Mouse (Mus musculus) CH12.LX (cell line): ENCODE measurements around the gene 9330182L06Rik. TPM values are rescaled to one million over a fixed set of nuclear protein-coding genes. Genes with fewer than 3 reads are reported as not detected.

Experiments used
- DNase-seq: peaks from one replicate; pipeline ENCODE4 v3.0.0-alpha.2; 2013; ENCODE audit errors: extremely low read depth
- H3K27ac ChIP-seq: 2 replicates; pipeline ENCODE4 v1.5.1; 2012; ENCODE audit warnings: low read depth, mild to moderate bottlenecking, control low read depth, moderate library complexity; ENCODE audit not compliant: insufficient read depth
- H3K27me3 ChIP-seq: replicated peaks from 2 replicates; pipeline ENCODE3; 2012; ENCODE audit warnings: inconsistent platforms
- H3K36me3 ChIP-seq, 2 experiments: replicated peaks in 1 of 2; 2 replicates each; pipeline versions ENCODE3 to v1.6.1; 2012; ENCODE audit warnings: inconsistent platforms in 1 of 2, low read length in 1 of 2, mild to moderate bottlenecking in 1 of 2, mixed read lengths in 1 of 2, moderate library complexity in 1 of 2; ENCODE audit not compliant: control insufficient read depth in 1 of 2, insufficient read depth in 1 of 2
- H3K4me1 ChIP-seq, 2 experiments: 2 replicates each; pipeline ENCODE4 v1.6.1; 2012; ENCODE audit warnings: inconsistent platforms in 1 of 2, moderate library complexity in 1 of 2; ENCODE audit not compliant: insufficient read depth in 2 of 2, control insufficient read depth in 1 of 2
- H3K4me2 ChIP-seq: 2 replicates; pipeline ENCODE4 v1.6.1; 2012; ENCODE audit warnings: low read depth, mild to moderate bottlenecking, control low read depth; ENCODE audit not compliant: poor library complexity, insufficient read depth, severe bottlenecking
- H3K4me3 ChIP-seq, 3 experiments: fragments of 150-350 bp in 1 of 3; sonication (generic) in 1 of 3; replicated peaks in 1 of 3; 2 replicates each; pipeline versions ENCODE3 to v1.5.1; 2011 to 2012; ENCODE audit warnings: low read depth in 2 of 3, low read length in 2 of 3, mild to moderate bottlenecking in 2 of 3, moderate library complexity in 2 of 3, control low read depth in 1 of 3, improper control_type of control experiment in 1 of 3, inconsistent platforms in 1 of 3, mixed read lengths in 1 of 3; ENCODE audit not compliant: poor library complexity in 1 of 3
- H3K79me2 ChIP-seq: replicated peaks from 2 replicates; pipeline ENCODE4 v1.6.1; 2012; ENCODE audit warnings: mild to moderate bottlenecking, moderate library complexity; ENCODE audit not compliant: control insufficient read depth, poor library complexity, insufficient read depth, severe bottlenecking; ENCODE audit errors: extremely low read depth
- H3K9ac ChIP-seq: 2 replicates; pipeline ENCODE4 v1.6.1; 2012; ENCODE audit warnings: low read depth, mild to moderate bottlenecking, control low read depth, moderate library complexity; ENCODE audit not compliant: insufficient read depth
- H3K9me3 ChIP-seq: replicated peaks from 2 replicates; pipeline ENCODE3; 2012; ENCODE audit warnings: low read length, inconsistent platforms, mixed read lengths
- BHLHE40 ChIP-seq: IDR thresholded peaks from 2 replicates; pipeline ENCODE4 v1.6.1; 2011; ENCODE audit warnings: mild to moderate bottlenecking, low read depth, low read length, improper control_type of control experiment
- CHD2 ChIP-seq: IDR thresholded peaks from 2 replicates; pipeline ENCODE4 v1.6.1; 2011; ENCODE audit warnings: low read length, improper control_type of control experiment
- CTCF ChIP-seq, 2 experiments: IDR thresholded peaks in 1 of 2; conservative IDR thresholded peaks in 1 of 2; 2 replicates each; pipeline ENCODE4 v1.5.1; 2011 to 2012; ENCODE audit warnings: low read depth in 2 of 2, low read length in 2 of 2, improper control_type of control experiment in 1 of 2, inconsistent platforms in 1 of 2, mild to moderate bottlenecking in 1 of 2, moderate library complexity in 1 of 2
- E2F4 ChIP-seq: IDR thresholded peaks from 2 replicates; pipeline ENCODE4 v1.6.1; 2011; ENCODE audit warnings: low read depth, low read length, improper control_type of control experiment; ENCODE audit not compliant: insufficient replicate concordance
- EP300 ChIP-seq: IDR thresholded peaks from 2 replicates; pipeline ENCODE4 v1.6.1; 2011; ENCODE audit warnings: low read length, improper control_type of control experiment
- GABPA ChIP-seq: IDR thresholded peaks from 2 replicates; pipeline ENCODE4 v1.6.1; 2012; ENCODE audit warnings: low read depth, low read length, improper control_type of control experiment, inconsistent platforms; ENCODE audit not compliant: insufficient replicate concordance
- HCFC1 ChIP-seq: IDR thresholded peaks from 2 replicates; pipeline ENCODE4 v1.6.1; 2012; ENCODE audit warnings: low read depth, mild to moderate bottlenecking, inconsistent platforms, low read length, improper control_type of control experiment
- IRF4 ChIP-seq: IDR thresholded peaks from 2 replicates; pipeline ENCODE4 v1.6.1; 2014; ENCODE audit warnings: low read depth, mild to moderate bottlenecking, inconsistent platforms, low read length, improper control_type of control experiment
- JUND ChIP-seq: conservative IDR thresholded peaks from 2 replicates; pipeline ENCODE4 v1.6.1; 2011; ENCODE audit warnings: low read depth, low read length, improper control_type of control experiment
- KAT2A ChIP-seq: IDR thresholded peaks from 2 replicates; pipeline ENCODE4 v1.6.1; 2012; ENCODE audit warnings: low read length, improper control_type of control experiment, inconsistent platforms; ENCODE audit not compliant: insufficient replicate concordance
- MAZ ChIP-seq: IDR thresholded peaks from 2 replicates; pipeline ENCODE4 v1.6.1; 2012; ENCODE audit warnings: low read depth, mild to moderate bottlenecking, inconsistent platforms, low read length, improper control_type of control experiment, moderate library complexity
- MEF2A ChIP-seq: IDR thresholded peaks from 2 replicates; pipeline ENCODE4 v1.6.1; 2014; ENCODE audit warnings: low read depth, mild to moderate bottlenecking, inconsistent platforms, low read length, improper control_type of control experiment, borderline replicate concordance
- MXI1 ChIP-seq: IDR thresholded peaks from 2 replicates; pipeline ENCODE4 v1.6.1; 2011; ENCODE audit warnings: mild to moderate bottlenecking, low read depth, low read length, improper control_type of control experiment
- NRF1 ChIP-seq: IDR thresholded peaks from 2 replicates; pipeline ENCODE4 v1.6.1; 2014; ENCODE audit warnings: low read depth, mild to moderate bottlenecking, inconsistent platforms, low read length, improper control_type of control experiment, moderate library complexity
- PAX5 ChIP-seq: IDR thresholded peaks from 2 replicates; pipeline ENCODE4 v1.6.1; 2012; ENCODE audit warnings: low read length, inconsistent platforms, mixed read lengths
- POLR2A ChIP-seq: IDR thresholded peaks from 2 replicates; pipeline ENCODE4 v1.6.1; 2011; ENCODE audit warnings: low read depth, mild to moderate bottlenecking, improper control_type of control experiment, low read length
- POLR2AphosphoS2 ChIP-seq: IDR thresholded peaks from 2 replicates; pipeline ENCODE4 v1.6.1; 2011; ENCODE audit warnings: low read depth, low read length, improper control_type of control experiment
- RAD21 ChIP-seq: IDR thresholded peaks from 2 replicates; pipeline ENCODE4 v1.6.1; 2011; ENCODE audit warnings: low read depth, mild to moderate bottlenecking, low read length, improper control_type of control experiment, moderate library complexity
- RCOR1 ChIP-seq: conservative IDR thresholded peaks from 2 replicates; pipeline ENCODE4 v1.6.1; 2012; ENCODE audit warnings: low read depth, mild to moderate bottlenecking, inconsistent platforms, low read length, improper control_type of control experiment
- SIN3A ChIP-seq: IDR thresholded peaks from 2 replicates; pipeline ENCODE4 v1.6.1; 2012; ENCODE audit warnings: low read length, improper control_type of control experiment, inconsistent platforms
- TBP ChIP-seq: conservative IDR thresholded peaks from 2 replicates; pipeline ENCODE4 v1.6.1; 2011; ENCODE audit warnings: low read depth, low read length, improper control_type of control experiment
- TCF12 ChIP-seq: IDR thresholded peaks from 2 replicates; pipeline ENCODE4 v1.6.1; 2014; ENCODE audit warnings: low read depth, mild to moderate bottlenecking, inconsistent platforms, low read length, improper control_type of control experiment
- UBTF ChIP-seq: IDR thresholded peaks from 2 replicates; pipeline ENCODE4 v1.6.1; 2012; ENCODE audit warnings: low read depth, mild to moderate bottlenecking, inconsistent platforms, low read length, improper control_type of control experiment, moderate library complexity
- USF2 ChIP-seq: conservative IDR thresholded peaks from 2 replicates; pipeline ENCODE4 v1.6.1; 2011; ENCODE audit warnings: low read depth, low read length, improper control_type of control experiment
- ZNF384 ChIP-seq: IDR thresholded peaks from 2 replicates; pipeline ENCODE4 v1.6.1; 2012; ENCODE audit warnings: low read depth, low read length, improper control_type of control experiment, inconsistent platforms
- dilution Hi-C: fragments of 300-500 bp; cut with MboI; formaldehyde crosslinking; loops from 2 replicates; pipeline ENCODE4 v1.14.3; 2020; ENCODE audit warnings: low sequenced_read_pairs; ENCODE audit not compliant: extremely low pct_unique_long_range_greater_than_20kb, extremely low pct_ligation_motif_present
- in situ Hi-C: fragments of 300-500 bp; cut with MboI; formaldehyde crosslinking; loops from 3 replicates; pipeline ENCODE4 v1.14.3; 2019; ENCODE audit warnings: low sequenced_read_pairs, low pct_ligation_motif_present, low pct_unique_long_range_greater_than_20kb, mixed read lengths
- polyA plus RNA-seq: library from polyadenylated mRNA; unstranded; fragments of >175 nt; gene quantifications from 2 replicates; pipeline ENCODE4 v1.2.1, GENCODE M21; 2012; ENCODE audit warnings: low read depth; ENCODE audit not compliant: insufficient read length
- total RNA-seq, 2 experiments: library from RNA; depleted of rRNA; stranded (reverse); fragments of 300-350 nt in 1 of 2; fragments of >200 nt in 1 of 2; gene quantifications; 2 replicates each; pipeline ENCODE4 v1.2.3; 2012 to 2014

Gene 9330182L06Rik
- total and polyA plus RNA-seq, 3 experiments, result not detected

GRCm38 (mm10) chr5:9345038-9345617, 79.2 kb downstream of the 9330182L06Rik start:
- in situ Hi-C loops, result no loop called here
- no peaks in the 10 kb centered on the region for H3K79me2 ChIP-seq
- H3K4me1 ChIP-seq, result peaks cover 0 to 12% of the 10 kb centered on the region in 2 experiments; a peak in 2 of 4 replicates
- no peaks in the 10 kb centered on the region for H3K36me3 ChIP-seq
- H3K9me3 ChIP-seq, result no peaks in the 10 kb centered on the region
- H3K4me2 ChIP-seq, result no peak overlapping the region
- no peak overlapping the region for H3K4me3 ChIP-seq
- H3K9ac ChIP-seq, result no peak overlapping the region
- DNase-seq, result no peak
- TF ChIP-seq MAZ, result no peak
- TF ChIP-seq UBTF, result no peak
- TF ChIP-seq RCOR1, result no peak
- no peak for TF ChIP-seq MXI1
- TF ChIP-seq JUND, result no peak
- TF ChIP-seq NRF1, result no peak
- no peak for TF ChIP-seq BHLHE40
- TF ChIP-seq PAX5, result no peak
- TF ChIP-seq TBP, result no peak
- TF ChIP-seq KAT2A, result no peak
- TF ChIP-seq MEF2A, result no peak
- TF ChIP-seq ZNF384, result no peak
- TF ChIP-seq GABPA, result no peak
- TF ChIP-seq RAD21, result no peak
- TF ChIP-seq HCFC1, result no peak
- TF ChIP-seq CTCF (conservative IDR thresholded peaks at IDR 0.05 in 1 of 2, IDR thresholded peaks at IDR 0.05 in 1 of 2; ENCODE audit: low read depth in 2 of 2, low read length in 2 of 2), result no peak
- no peak overlapping the region for H3K27ac ChIP-seq
- H3K27me3 ChIP-seq, result no peaks in the 10 kb centered on the region
- dilution Hi-C loops, result no loop called here

- in situ Hi-C loops (no loop called here), dilution Hi-C loops (no loop called here)
- DNase-seq, result no peak
- H3K27ac ChIP-seq, result no peak overlapping the region
- H3K9me3 ChIP-seq, result no peaks in the 10 kb centered on the region
- H3K9ac ChIP-seq, result no peak overlapping the region
- no peaks in the 10 kb centered on the region for H3K27me3 ChIP-seq
- no peak overlapping the region for H3K4me3 ChIP-seq
- TF ChIP-seq HCFC1, result no peak
- no peak for TF ChIP-seq TCF12
- no peak for TF ChIP-seq PAX5
- TF ChIP-seq POLR2A, result no peak
- TF ChIP-seq JUND, result no peak
- no peak for TF ChIP-seq POLR2AphosphoS2
- TF ChIP-seq IRF4, result no peak
- TF ChIP-seq KAT2A, result no peak
- TF ChIP-seq TBP, result no peak
- no peak for TF ChIP-seq USF2
- TF ChIP-seq MAZ, result no peak
- TF ChIP-seq E2F4, result no peak
- TF ChIP-seq SIN3A, result no peak
- no peak for TF ChIP-seq CHD2
- TF ChIP-seq EP300, result no peak
- H3K4me1 ChIP-seq, result peaks cover 0 to 12% of the 10 kb centered on the region in 2 experiments; a peak in 2 of 4 replicates
- no peak overlapping the region for H3K4me2 ChIP-seq
- no peaks in the 10 kb centered on the region for H3K36me3 ChIP-seq
- no peaks in the 10 kb centered on the region for H3K79me2 ChIP-seq
These were observed 79.7 kb downstream of the 9330182L06Rik start for GRCm38 (mm10) chr5:9345625-9346024.
